Mouse (Mus musculus) cerebellum, adult 2 months (tissue): Measurements from ENCODE around the gene Mfsd4b4. TPM values are rescaled to one million over a fixed set of nuclear protein-coding genes. Genes with fewer than 3 reads are reported as not detected.
A peak's percentile ranks its signal among the peaks of the same experiment; 100 is the strongest.
"Not testable (repeated sequence)": the region's sequence is repeated elsewhere in the genome, so short reads cannot be mapped to it uniquely, and the experiment has no call there.

ENCODE experiments used
- DNase-seq, 2 experiments: peaks; one replicate each; pipeline ENCODE4 v3.0.0; 2021
- H3K27ac ChIP-seq: fragments of 200-500 bp; 2 replicates; pipeline ENCODE4 v1.5.1; 2012; ENCODE audit warnings: low read length, control low read depth, inconsistent platforms; ENCODE audit not compliant: insufficient read depth
- H3K27me3 ChIP-seq: fragments of 200-500 bp; 2 replicates; pipeline ENCODE4 v1.6.1; 2012; ENCODE audit warnings: inconsistent platforms, mild to moderate bottlenecking, low read length, moderate library complexity; ENCODE audit not compliant: control insufficient read depth, insufficient read depth
- H3K4me1 ChIP-seq: fragments of 200-500 bp; 2 replicates; pipeline ENCODE4 v1.6.1; 2011; ENCODE audit warnings: low read length; ENCODE audit not compliant: control insufficient read depth, insufficient read depth
- H3K4me3 ChIP-seq: fragments of 200-500 bp; replicated peaks from 2 replicates; pipeline ENCODE3; 2011; ENCODE audit warnings: mild to moderate bottlenecking, low read depth, low read length, control low read depth; ENCODE audit not compliant: insufficient read depth
- CTCF ChIP-seq: fragments of 200-500 bp; IDR thresholded peaks from 2 replicates; pipeline ENCODE4 v1.5.1; 2011; ENCODE audit warnings: low read depth, mild to moderate bottlenecking, control low read depth, low read length, moderate library complexity, borderline replicate concordance; ENCODE audit not compliant: insufficient read depth
- POLR2A ChIP-seq: fragments of 200-500 bp; IDR thresholded peaks from 2 replicates; pipeline ENCODE4 v1.6.1; 2011; ENCODE audit warnings: low read length, control low read depth, borderline replicate concordance; ENCODE audit not compliant: insufficient read depth
- WGBS: fragments of 180-500 bp; shearing (Covaris S2); methylation state at CpG from one replicate; pipeline ENCODE4 v1.1.7; 2018; 5-methylcytosine and 5-hydroxymethylcytosine counted together
- polyA plus RNA-seq: library from polyadenylated mRNA; depleted of rRNA; stranded (reverse); fragments of >200 nt; gene quantifications from 2 replicates; pipeline ENCODE4 v1.2.3, GENCODE M21; 2012; rRNA removed

Gene Mfsd4b4
- polyA plus RNA-seq: 5.4 and 5.6 TPM in 2 replicates

DNA sequence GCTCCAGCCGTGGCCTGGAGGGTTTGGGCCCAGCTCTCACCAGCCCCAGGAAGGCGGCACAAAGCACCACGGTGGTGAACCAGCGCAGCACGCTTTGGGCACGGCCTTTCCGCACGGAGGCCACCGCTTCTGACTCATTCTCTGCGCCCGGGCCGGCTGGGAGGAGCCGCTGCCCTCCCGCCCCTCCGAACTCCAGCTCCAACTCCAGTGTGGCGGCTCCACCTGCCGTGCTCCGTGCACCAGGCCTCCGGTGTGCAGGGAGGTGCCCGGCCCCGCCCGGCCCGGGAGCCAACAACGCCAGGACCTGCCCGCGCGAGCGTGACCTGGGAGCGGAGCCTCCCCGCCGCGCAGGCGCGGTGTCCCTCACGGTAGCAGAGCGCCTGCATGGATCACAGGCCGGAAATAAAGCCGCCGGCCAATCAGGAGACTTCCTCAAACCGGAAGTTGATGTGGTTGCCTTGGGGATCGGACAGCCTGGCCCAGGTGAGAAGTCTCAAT, at the start of gene Mfsd4b4:
Gene Mfsd4b4, minus strand, starts transcription at position 365 of the 498 bp plus-strand sequence.
- no peaks in the 10 kb centered on the region; the same call in 1 of the 2 replicates for H3K4me1 ChIP-seq

DNA sequence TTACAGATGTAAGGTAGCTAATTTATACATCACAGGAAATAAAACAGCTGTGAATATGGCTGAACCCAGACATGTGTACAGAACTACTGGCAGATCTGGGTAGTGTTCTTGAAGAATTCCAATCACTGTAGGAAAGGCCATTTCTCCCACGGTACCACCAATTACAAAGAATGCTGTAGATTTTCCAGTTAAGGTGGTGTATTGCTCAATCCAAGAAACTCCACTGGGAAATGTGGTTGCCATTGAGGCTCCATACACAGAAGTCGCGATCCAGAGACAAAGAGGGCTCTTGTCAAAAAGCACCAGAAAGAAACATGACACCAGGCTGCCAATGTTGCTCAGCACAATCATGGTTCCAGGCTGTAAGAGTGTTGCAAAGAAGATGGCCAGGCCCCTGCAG, 48.2 kb upstream of the Mfsd4b4 start:
- not testable (repeated sequence) for H3K4me1 ChIP-seq, H3K27ac ChIP-seq, H3K4me3 ChIP-seq, DNase-seq, H3K27me3 ChIP-seq
- WGBS: 86% methylated on average over 3 of the region's 3 CpGs

More for the DNA sequence above, at the start of gene Mfsd4b4:
- H3K27me3 ChIP-seq: no peaks in the 10 kb centered on the region
- TF ChIP-seq POLR2A: peak; percentile 60; the same call in 1 of the 2 replicates
- TF ChIP-seq CTCF: no peak
- peak within 1 kb of the TSS; percentile 80 for H3K27ac ChIP-seq
- peak; percentile 89 to 94 for DNase-seq
- WGBS: 1% methylated on average over 41 of the region's 41 CpGs
- peak within 1 kb of the TSS; percentile 77 for H3K4me3 ChIP-seq

DNA sequence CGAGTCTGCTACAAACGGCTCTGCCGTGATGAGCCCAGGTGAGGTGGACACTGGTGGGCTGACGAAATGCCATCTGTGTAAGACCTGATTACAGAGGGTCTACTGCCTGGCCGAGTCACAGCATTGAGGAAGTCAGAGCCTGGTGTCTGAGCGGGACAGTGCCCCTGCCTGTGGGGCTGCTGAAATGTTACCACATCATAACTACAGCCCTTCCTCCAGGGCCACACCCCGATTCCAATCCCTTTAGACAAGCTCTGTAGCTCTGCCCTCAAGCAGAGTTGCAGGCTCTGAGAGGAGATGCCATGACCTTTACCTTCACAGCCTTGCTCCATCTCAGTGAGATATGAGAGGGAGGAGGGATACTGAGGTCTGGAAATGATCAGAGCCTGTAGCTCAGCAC, 37.5 kb upstream of the Mfsd4b4 start:
- WGBS: 82% methylated on average over 7 of the region's 7 CpGs

DNA sequence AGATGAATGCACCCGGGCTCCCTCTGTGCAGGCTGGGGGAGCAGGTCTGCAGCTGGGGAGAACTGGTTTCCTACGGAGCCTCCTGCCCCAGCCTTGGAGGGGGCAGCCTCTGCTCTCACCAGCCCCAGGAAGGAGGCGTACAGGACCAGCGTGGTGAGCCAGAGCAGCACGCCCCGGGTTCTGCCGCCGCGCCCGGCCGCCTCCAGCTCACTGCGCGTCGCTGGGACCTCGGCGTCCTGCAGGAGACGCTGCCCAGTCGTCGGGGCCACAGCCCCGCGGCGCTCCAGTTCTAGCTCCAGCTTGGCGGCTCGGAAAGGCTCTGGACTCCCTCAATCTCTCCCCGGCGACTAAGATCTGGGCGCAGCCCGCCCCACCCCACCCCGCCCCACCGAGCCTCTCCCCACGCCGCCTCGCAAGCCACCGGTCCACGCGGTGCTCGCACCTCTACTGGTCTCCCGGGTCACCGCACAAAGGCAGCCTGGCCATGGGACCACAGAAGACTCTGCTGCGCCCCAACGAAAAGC, 27.6 kb upstream of the Mfsd4b4 start, which contains the start of gene Mfsd4b2:
Gene Mfsd4b2, minus strand, starts transcription at position 308 of the 524 bp plus-strand sequence.
- TF ChIP-seq CTCF (no peak), POLR2A (no peak)
- Histone ChIP-seq H3K27ac (no peak within 1 kb of the TSS), H3K27me3 (no peaks in the 10 kb centered on the region), H3K4me3 (no peak within 1 kb of the TSS), H3K4me1 (no peaks in the 10 kb centered on the region)
- 2% methylated on average over 41 of the region's 41 CpGs for WGBS
- no peak for DNase-seq

More for the DNA sequence above, 37.5 kb upstream of the Mfsd4b4 start:
- TF ChIP-seq POLR2A (no peak), CTCF (no peak)
- Histone ChIP-seq H3K4me1 (no peaks in the 10 kb centered on the region), H3K27me3 (no peaks in the 10 kb centered on the region), H3K4me3 (no peak overlapping the region), H3K27ac (no peak overlapping the region)
- no peak for DNase-seq

DNA sequence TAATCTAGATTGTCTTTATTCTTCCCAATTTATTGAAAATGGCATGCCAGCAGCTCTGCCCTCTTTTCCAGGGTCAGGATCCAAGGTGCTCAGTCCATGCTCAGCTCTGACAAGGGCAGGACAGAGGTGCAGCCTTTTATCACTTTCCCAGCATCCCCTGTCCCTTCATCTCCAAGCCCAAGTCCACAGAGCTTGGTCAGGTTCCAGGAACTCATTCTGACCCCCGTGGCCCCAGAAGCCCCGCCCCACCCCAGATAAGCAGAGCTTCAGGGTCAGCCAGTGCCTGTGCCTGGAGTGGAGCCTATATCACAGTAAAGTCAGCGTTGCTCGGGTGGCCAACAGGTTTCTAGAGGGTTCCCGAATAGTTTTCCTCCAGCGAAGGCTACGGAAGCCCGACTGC, 25.5 kb upstream of the Mfsd4b4 start:
- 79% methylated on average over 8 of the region's 8 CpGs for WGBS
- H3K4me3 ChIP-seq, H3K4me1 ChIP-seq, H3K27ac ChIP-seq, DNase-seq, H3K27me3 ChIP-seq: not testable (repeated sequence)

DNA sequence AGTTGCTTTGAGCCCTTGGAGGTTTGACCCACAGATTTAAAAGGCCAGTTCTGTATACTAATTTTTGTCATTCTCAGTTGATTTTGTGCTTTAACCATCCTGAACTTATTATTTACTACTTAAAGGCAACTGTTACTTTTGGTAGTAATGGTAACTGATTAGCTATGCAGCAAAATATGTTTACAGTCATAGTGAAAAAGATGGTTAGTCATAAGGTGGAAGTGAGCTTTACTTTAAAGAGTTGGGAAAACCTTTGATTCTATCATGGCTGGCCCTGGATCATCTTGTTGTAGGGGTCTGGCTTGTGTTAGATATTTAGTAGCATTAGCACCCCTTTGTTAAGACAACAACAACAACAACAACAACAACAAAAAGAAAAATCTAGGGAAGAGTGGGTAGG, 13.6 kb upstream of the Mfsd4b4 start:
- Histone ChIP-seq H3K4me3 (no peak overlapping the region), H3K27me3 (no peaks in the 10 kb centered on the region), H3K4me1 (no peaks in the 10 kb centered on the region), H3K27ac (no peak overlapping the region)
- TF ChIP-seq POLR2A (no peak), CTCF (no peak)
- no peak for DNase-seq

DNA sequence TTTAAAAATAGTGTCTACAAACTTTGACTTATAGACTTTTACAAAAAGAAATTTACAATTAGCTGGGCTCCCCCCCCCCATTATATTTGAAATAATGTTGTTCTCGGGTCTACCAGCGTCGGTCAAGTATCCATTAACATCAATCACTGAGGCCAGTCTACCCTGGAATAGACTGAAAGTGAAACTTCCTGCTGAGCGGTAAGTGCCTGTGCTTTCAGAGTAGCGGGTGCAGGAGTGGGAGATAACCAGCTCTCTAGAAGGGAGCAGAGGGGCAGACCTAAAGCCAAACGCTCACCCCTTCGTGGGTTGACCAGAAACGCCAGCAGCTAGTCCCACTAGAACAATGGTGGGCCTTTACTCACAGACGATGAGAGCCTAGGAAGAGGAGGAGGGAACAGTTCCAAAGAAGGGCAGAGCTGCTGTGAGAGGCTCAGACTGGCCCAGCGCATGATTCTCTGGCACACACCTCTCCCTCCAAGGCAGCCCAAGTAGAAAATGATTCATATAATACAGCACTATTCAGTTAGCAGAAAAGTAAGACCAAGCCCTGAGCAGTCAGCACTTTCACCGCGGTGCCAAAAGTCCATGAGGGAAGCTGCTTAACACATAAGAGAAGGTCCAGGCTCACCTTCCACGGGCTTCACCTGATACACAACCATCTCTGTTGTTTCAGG, 9.9 kb upstream of the Mfsd4b4 start:
- Histone ChIP-seq H3K27me3 (no peaks in the 10 kb centered on the region), H3K4me1 (no peaks in the 10 kb centered on the region), H3K27ac (no peak overlapping the region), H3K4me3 (no peak overlapping the region)
- 67% methylated on average over 13 of the region's 13 CpGs for WGBS
- DNase-seq: no peak
- TF ChIP-seq POLR2A (no peak), CTCF (no peak)
